Mouse (Mus musculus) frontal cortex, adult 2 months (tissue): ENCODE measurements at regions not wholly inside any gene's neighbourhood (a gene's known extent, or its start where the extent isn't known, plus 50 kb on each side); places are given as distances from the start of the nearest gene placed in this dataset.

Source experiments
- DNase-seq, 2 experiments: peaks; one replicate each; pipeline ENCODE4 v3.0.0; 2022; ENCODE audit warnings: low spot score in 1 of 2; ENCODE audit errors: extremely low spot score in 1 of 2

DNA sequence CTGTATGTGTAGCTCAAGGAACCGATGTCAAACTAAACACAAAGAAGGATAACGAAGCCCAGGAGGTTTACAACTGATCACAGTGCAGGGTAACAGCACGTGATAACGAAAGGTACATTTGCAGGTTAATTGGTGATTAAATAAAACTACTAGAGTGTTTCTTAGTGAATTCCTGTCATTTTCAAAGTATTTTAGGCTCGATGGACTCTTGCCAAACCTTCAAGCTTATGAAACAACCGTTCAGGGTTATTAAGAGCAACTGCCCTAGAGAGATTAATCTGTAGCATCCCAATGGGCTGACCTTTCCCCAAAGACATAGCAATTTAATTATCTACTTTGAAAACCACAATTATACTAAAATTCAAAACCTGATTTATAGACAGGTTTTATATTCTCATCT lies 741.1 kb downstream of the Robo2 start:
- no peak for DNase-seq

DNA sequence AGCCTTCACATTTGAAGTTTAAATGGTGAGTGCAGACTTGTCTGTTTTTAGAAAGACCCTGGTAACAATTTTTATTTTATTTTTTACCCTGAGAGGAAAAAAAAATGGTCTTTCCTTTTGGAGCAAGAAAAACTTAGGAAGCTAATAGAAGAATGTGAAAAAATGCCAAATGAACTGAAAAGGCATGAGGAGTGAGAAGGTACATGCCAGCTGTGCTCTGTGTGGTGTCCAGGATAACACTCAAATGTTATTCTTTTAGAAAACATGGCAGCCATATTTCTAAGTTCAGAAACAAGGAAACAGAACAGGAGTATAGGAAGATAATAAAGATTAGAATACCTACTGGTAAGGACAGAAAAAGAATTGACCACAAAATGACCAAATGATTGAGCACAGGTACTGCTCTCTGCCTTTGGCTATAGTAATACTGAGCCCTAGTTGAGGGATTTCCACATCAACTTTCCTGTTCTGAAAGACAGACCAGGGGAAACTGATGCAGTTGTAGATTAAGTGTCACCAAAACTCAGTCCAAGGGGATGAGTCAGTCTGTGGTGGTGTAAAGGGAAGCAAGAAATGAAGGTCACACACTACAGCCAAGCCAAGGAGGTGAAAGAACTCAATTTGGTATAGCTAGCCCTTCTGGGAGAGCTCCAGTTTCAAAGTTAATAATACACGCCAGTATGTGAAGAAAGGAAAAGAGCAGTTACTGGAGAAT lies 758.5 kb downstream of the Robo2 start:
- DNase-seq, result no peak

DNA sequence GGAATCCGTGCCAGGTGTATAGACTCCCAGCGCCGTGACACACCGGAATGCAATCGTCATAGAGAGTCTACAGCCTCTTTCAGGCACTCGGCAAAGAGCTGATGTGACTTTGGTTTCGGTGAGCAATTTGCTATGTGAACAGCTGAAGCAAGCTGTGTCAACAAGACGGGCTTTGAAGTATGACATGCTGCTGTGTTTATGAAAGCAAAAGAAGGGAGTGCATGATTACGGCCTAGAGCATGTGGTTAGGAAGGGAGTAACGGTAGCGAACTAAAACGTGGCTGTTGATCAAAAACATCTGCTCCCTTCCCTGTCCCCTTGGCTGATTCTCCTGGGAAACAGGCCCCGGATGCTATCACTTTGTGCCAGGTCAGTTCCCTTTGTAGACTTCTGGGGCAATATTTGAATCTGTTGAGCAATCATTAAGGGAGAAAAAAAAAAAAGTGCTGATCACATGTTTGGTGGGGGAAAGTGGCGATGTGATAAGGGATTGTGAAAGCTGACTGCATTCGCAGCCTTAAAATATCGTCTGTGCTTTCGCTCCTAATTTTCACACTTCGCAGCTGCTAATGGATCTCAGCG lies 764.3 kb downstream of the Robo2 start:
- DNase-seq, result peak; percentile 3 to 28

DNA sequence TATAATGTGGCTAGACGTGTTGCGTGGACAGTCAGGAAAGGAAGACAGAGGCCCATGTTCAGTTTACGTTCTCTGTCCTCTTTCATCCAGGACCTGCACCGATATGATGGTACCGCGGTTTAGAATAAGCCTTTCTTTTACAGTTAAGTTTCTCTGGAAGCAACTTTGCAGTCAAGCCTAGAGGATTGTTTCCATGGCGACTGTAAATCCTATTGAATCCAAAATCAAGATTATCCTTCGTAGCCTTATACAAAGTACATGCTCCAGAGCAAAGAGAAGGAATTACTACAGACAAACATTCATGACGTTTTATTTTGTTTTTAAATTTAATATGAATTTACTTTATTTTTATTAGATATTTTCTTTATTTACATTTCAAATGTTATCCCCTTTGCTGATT lies 798.6 kb downstream of the Robo2 start:
- peak in 1 of 2 experiments; percentile 4 for DNase-seq

DNA sequence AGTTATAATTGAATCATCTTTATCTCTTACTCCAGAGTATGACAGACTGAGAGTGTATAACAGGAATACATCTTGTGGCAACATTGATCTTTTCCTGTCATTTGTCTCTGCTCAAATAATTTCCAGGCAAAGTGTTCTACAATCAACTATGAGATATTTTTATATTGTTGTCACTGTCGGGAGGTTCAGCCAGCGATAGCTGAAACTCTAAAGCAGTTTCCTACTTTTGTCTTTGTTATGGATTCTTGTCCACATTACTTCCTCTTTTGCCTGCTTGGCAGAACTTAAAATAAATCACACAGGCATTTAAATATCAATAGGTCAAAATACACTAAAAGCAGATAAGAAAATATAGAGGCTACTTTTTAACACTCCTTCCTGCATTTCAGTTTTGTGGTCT lies 820.2 kb downstream of the Robo2 start:
- no peak for DNase-seq

DNA sequence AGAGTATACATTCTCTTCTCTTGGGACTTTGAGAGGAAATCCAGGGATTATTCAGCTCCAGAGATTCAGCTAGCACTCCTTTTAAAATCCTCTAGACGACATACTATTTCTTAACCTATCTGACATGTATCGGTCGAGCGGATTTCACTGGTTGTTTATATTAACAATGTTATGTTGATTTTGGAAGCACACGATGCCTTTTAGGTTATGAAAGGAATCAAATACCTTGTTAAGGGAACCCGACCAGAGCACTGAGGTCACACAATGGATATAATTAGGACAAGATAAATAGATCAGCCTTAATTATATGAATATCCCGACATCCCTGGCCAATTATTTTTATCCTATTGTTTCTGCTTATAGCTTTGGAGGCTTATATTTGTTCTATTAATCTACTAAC lies 850.4 kb downstream of the Robo2 start:
- no peak for DNase-seq

DNA sequence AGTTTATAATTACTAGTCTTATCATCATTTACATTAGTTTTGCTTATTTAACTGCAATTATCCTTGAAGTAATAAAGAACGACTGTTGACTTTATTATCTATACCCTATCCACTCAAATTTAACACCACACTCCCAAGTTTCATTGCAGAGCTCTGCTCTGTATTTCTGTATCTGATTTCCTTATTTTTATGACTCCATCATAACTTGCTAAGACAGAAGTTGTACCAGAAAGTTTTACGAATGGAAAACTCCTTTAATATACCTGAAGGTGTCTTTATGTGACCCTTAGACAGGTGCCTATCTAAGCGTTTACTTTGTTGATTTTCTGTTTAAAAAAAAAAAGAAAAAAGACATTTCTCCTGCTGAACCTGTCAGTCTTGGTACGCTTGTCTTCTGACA lies 854.7 kb downstream of the Robo2 start:
- DNase-seq, result no peak

DNA sequence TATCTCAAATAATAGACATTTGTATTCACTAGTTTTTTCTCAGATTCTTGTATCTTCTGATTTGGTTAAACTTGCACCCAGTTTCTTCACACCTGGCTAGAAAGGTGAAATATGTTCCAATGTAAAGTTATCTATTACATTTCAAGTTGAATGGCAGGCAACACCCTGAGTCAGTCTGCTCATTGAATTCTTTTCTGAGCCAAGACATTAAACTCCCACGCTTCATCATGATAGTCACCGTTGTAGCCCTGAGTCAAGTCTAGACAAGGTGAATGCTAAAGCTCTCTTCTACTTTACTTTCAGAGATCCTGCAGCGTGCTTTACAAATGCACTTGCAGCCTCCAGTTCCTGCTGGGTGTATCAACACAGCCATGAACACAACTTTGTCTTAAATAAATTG lies 868.0 kb downstream of the Robo2 start:
- no peak for DNase-seq

- no peak for DNase-seq
Measured at GRCm38 (mm10) chr16:73538040-73538439, 873.6 kb downstream of the Robo2 start.

- DNase-seq, result no peak
Measured at GRCm38 (mm10) chr16:73537541-73537940, 874.1 kb downstream of the Robo2 start.

DNA sequence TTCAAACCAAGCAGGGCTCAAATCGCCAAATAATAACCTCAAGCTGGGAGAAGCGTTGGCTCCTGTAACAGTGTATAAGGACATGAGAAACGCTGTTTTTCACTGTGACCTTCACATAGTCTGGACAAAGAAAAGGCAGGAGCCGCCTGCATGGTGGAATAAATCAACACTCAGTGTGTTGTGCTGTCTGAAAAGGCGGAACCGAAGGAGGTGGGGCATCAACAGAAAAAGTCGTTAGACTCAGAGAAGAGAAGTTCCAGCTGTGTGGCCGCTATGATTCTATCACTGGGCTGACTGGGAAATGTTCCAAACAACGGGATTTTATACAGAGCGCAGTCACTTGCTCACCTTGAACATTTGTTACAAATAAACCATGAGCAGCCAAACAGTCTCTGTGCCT lies 881.4 kb downstream of the Robo2 start:
- DNase-seq, result no peak

GRCm38 (mm10) chr16:73522931-73523330 lies 888.7 kb downstream of the Robo2 start:
- peak in 1 of 2 experiments; percentile 3 for DNase-seq

DNA sequence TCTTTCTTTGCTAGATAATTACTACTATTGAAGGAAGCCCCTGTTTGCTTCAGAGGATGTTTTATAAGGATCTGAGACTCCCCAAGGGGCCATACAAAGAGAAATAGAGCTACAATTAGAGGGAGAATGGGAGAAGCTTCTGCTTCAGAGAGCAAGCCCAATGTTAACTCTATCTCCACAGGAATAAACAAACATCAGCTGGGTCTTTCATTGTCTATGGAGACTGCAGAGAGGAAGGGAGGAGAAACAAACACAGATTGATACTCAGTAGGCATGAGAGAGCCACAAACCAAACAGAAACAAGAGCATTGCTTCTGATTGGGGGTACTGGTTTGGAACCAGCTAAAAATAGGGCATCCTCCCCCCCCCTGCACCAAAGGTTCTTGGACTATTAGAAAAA lies 906.9 kb downstream of the Robo2 start:
- DNase-seq, result no peak

- DNase-seq, result no peak
Measured at GRCm38 (mm10) chr16:73498636-73499208, 912.9 kb downstream of the Robo2 start.

GRCm38 (mm10) chr16:73483214-73483856 lies 928.3 kb downstream of the Robo2 start:
- peak in 1 of 2 experiments; percentile 6 for DNase-seq

GRCm38 (mm10) chr16:73482176-73482575 lies 929.4 kb downstream of the Robo2 start:
- DNase-seq, result no peak

GRCm38 (mm10) chr16:73473502-73473901 lies 938.1 kb downstream of the Robo2 start:
- DNase-seq, result no peak

- DNase-seq, result peak; percentile 3 to 47
Measured at GRCm38 (mm10) chr16:73471547-73471946, 940.1 kb downstream of the Robo2 start.

DNA sequence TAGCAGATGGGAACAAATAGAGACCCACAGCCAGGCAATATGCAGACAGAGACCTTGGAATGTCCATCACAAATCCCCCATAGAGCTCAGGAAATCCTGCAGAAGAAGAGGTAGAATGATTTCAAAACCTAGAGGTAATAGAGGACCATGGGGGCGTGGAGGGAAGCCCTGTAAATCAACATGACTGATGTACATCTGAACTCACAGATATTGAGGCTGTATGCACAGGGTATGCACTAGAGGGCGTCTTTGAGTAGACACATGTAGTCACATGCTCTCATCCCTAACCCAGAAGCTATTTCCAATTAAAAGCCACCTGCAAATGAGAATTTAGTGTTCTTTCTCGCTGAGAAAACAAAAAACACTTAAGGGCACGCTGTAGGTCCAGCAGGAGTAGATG lies 941.1 kb downstream of the Robo2 start:
- DNase-seq, result no peak

DNA sequence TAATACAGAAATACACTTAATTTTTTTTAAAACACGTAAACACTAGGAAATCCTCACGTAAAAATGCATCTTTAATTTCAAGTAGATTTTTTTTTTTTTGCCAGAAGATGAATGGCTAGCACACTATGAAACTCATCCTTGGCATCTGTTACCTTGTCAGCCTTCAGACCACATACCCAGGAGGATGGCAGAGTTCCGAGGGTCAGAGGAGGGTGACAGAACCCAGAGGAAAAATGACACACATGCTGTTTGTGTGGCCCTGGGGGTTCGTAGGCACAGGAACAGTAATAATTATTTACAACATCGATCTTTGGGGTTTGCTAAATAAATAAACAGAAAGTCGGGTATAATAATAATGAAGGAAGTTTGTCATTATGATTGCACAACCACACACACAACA lies 945.3 kb downstream of the Robo2 start:
- no peak for DNase-seq

- DNase-seq, result no peak
Measured at GRCm38 (mm10) chr16:73462516-73462915, 949.1 kb downstream of the Robo2 start.
